Mouse (Mus musculus): ENCODE measurements at regions not wholly inside any gene's neighbourhood (a gene's known extent, or its start where the extent isn't known, plus 50 kb on each side); places are given as distances from the start of the nearest gene placed in this dataset.

DNA sequence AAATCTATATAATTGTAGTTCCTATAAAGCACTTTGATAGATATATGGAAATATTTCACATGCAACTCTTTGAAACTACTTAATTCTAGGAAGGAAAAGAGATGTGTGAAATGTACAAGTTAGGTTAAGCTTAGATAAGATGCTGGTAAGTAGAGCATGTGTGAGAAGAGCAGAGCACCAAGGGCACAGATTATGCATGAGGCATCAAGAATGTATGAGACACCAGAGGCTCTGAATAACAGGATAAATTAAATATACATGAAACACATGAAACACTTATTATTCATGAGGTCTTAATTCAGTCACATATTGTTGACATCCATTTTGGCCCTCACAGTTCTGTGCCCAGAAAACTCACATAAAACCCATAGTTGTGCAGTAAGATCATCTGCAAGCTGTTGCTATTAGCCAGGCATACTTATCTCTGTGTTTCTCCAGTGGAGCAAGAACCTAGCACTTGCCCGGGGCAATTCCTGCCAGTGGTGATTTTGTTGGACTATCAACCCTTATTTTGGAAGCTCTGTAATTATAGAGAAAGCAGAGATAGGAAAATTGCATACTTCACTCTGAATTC lies 556.1 kb downstream of the Plod2 start:
- no peak for DNase-seq (ENCODE audit: low spot score)

DNA sequence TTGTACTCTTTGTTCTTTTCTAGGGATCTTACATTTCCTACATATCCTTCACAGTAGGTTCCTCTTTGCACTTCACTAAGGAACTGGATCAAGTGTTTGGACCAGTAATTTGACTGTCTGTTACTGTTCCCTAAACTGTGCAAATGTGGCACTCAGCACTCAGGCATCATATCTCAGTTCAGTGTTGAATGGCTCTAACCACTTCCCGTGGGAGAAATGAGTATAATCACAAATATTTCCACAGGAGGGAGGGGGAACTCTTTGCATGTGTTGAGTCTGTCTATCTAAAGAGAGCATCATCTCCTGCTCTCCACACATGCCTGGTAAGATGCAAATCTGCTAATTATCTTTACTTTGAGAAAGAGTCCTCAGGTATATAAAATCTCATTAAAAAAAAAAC lies 588.5 kb downstream of the Plod2 start:
- no peak for DNase-seq (ENCODE audit: low spot score)

DNA sequence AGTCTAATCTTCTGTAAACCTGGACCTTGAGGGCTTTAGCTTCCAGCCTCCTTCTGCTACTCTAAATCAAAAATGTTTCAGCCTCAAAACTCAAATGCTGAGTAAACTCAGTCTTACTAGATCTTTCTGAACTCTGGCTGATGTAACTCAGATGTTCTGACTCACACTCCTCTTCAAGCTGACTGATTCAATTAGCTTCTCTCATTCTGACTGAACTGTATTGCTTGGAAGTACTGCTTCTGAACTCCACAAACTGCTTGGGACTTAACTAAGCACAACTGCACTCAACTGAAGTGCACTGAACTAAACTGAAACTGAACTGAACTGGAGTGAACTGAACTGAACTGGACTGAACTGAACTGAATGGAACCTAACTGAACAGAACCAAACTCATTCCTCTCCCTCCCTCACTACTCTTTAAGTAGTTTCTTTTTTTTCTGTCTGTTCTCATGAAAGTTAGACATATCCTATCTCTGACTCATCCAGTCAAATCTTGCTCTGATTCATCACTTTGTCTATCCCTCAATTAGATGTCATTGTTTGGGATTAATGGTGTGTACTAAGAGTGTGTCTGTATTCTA lies 589.7 kb downstream of the Plod2 start:
- no peak for DNase-seq (ENCODE audit: low spot score)

DNA sequence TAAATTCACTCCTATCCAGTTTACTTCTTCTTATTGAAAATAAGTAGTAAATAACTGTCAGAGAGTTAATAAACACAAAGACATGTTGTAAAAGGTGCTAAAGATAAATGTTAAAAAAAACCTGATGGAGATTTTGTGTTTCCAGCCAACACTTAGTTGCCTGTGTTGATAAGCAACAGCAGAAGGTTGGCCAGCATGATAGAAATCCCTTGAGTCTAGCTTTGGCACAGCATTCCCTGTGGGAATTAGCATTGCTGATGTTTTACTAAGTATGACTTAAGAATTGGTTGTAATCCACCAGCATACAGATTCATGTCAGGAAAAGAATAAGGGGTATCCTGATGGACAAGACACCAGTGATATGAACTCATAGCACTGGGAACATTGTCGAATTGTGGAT lies 594.3 kb downstream of the Plod2 start:
- no peak for DNase-seq (ENCODE audit: low spot score)

DNA sequence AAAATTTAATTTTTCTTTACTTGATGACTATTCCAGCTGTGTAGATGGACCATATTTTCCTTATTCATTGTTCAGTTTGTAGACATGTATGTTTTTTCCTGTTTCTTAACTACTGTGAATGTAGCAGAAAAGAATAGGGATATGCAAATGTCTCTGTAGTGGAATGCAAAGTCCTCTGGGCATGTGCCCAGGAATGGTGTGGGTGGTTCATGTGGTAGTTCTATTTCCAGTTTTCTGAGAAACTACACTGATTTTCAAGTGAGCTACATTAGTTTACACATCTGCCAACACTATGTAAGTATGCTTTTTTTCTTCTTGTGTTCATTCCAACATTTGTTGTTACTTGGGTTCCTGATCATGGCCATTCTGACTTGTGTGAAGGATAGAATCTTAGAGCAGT lies 628.0 kb downstream of the Plod2 start:
- DNase-seq (ENCODE audit: low spot score), result no peak

DNA sequence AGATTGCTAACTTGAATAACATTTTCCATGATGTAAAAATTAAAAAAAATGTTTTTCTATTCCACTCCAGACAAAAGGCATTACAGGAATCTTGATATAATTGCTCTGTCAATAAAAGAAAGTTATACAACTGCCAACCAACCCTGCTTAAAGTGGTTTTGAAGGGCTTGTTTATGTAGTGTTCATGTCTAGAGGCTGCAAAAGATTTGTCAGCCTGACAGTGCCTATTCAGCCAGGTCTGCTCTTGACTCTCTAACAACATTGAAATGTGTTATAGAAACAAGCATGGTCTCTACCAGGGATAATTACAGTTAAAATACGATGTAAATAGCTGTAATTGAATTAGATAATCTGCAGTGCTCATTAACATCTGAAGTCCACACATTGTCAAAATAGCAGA lies 644.6 kb downstream of the Plod2 start:
- DNase-seq (ENCODE audit: low spot score), result no peak

DNA sequence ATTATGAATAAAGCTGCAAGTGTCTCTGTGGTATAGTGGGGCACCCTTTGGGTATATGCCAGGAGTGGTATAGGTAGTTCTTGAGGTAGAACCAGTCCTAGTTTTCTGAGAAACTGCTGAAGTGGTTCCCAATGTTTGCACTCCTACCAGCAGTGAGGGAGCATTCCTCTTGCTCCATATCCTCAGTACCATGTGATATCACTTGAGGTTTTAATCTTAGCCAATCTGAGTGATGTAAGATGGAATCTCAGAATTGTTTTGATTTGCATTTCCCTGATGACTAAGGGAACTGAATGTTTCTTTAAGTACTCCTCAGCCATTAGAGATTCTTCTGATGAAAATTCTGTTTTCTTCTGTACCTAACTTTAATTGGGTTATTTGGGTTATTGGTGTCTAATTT lies 690.5 kb downstream of the Plod2 start:
- DNase-seq (ENCODE audit: low spot score), result no peak

DNA sequence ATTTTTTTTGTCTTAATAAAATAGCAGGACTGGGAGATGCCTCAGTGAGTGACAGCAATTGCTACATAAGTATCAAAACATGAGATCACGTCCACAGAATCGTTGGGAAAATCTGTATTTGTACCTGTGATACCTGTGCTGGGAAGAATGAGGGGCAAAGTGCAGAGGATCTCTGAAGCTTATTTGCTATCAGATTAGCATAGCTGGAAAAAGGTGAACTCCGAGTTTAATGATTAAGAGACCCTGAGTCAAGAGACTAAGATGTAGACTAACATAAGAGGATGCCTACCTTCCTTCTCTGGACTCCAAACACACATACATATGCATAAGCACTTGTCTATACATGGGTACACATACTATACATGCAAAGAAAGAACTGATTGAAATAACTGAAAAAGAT lies 710.1 kb downstream of the Plod2 start:
- no peak for DNase-seq (ENCODE audit: low spot score)

DNA sequence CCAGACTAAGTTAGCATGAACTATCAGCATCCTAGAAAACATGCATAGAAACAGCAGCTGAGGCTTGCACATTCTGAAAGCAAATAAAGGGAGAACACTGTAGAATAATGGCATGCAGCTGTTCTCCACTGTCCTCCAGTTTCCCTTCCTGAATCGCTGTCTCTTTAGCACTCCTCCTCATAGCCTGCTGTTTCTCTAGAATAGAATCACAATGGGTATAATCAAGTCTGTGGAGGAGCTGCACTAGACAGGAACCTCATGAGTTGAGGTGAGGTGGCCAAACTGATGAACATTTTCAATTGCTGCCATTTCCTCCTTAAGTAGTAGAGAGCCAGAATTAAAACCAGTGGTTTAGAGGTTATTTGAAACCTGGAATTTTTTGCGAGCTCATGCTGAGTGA lies 755.3 kb downstream of the Plod2 start:
- no peak for DNase-seq (ENCODE audit: low spot score)

DNA sequence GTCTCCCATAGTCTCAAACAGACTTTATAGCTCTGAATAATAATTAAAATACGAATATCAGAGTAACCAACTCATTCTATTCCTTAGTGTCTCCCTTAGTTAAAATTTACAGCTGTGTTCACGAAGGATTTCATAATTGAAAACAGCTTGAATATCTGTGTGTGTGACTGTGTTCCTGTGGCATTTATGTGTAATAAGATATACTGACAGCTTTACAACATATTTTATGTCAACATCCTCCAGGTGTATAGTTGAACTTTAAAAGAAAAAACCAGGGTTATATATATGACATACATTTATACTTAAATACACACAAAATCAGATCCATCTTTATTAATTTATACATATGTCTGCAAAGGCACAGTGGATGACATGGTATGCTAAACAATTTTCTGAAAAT lies 764.7 kb downstream of the Plod2 start:
- DNase-seq (ENCODE audit: low spot score), result no peak

DNA sequence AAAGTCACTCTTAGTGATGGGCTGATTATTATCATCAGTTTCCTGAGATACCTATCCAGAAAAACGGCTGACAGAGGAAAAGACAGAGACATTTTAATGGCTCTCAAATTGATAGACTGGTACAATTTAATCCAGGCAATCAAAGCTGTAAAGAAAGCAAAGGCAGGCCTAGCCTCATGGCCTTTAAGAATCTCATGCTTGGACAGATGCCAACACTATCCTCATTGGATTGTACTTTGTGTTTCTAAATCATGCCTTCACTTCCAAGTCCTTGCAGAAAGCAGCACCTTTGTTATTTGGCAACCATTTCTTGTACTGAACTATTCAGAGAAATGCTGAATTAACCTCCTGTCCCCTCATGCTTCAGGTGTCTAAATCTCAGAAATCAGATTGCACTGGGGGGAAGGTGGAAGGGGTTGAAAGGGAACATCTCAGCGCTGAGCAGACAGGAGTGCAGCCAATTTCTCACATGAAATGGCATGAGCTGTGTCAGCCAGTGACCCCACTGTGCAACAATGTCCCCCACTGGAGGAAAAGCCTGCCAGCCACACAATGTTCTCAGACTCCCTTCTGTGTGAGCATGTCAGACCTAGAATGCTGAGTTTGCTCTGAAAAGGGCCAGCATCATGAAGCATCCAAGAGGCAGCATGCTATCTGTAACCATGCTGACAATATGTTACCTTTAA lies 787.1 kb downstream of the Plod2 start:
- no peak for DNase-seq (ENCODE audit: low spot score)
